Mouse (Mus musculus) MEL (cell line): ENCODE data around the gene Creb5. TPM values are rescaled to one million over a fixed set of nuclear protein-coding genes. Genes with fewer than 3 reads are reported as not detected.

Source experiments
- DNase-seq: peaks from one replicate; pipeline ENCODE4 v3.0.0; 2011; ENCODE audit warnings: low read depth, low spot score
- H3K27ac ChIP-seq: 2 replicates; pipeline ENCODE4 v1.5.1; 2012; ENCODE audit warnings: low read depth, mild to moderate bottlenecking, control low read depth, low read length, moderate library complexity; ENCODE audit not compliant: control insufficient read depth
- H3K27me3 ChIP-seq, 2 experiments: fragments of 150-350 bp in 1 of 2; sonication (generic) in 1 of 2; 2 replicates each; pipeline ENCODE4 v1.6.1; 2012; ENCODE audit warnings: low read length in 2 of 2, mild to moderate bottlenecking in 2 of 2, improper control_type of control experiment in 1 of 2, moderate library complexity in 1 of 2; ENCODE audit not compliant: insufficient read depth in 2 of 2, control insufficient read depth in 1 of 2
- H3K36me3 ChIP-seq, 2 experiments: 2 replicates each; pipeline ENCODE4 v1.6.1; 2012 to 2014; ENCODE audit warnings: low read length in 2 of 2, improper control_type of control experiment in 1 of 2, inconsistent platforms in 1 of 2, mild to moderate bottlenecking in 1 of 2; ENCODE audit not compliant: insufficient read depth in 2 of 2, control insufficient read depth in 1 of 2
- H3K4me1 ChIP-seq, 2 experiments: fragments of 150-350 bp in 1 of 2; sonication (generic) in 1 of 2; 2 replicates each; pipeline ENCODE4 v1.6.1; 2012; ENCODE audit warnings: low read length in 2 of 2, improper control_type of control experiment in 1 of 2, mild to moderate bottlenecking in 1 of 2; ENCODE audit not compliant: insufficient read depth in 2 of 2, control insufficient read depth in 1 of 2
- H3K4me3 ChIP-seq, 2 experiments: fragments of 150-350 bp in 1 of 2; sonication (generic) in 1 of 2; 2 replicates each; pipeline ENCODE4 v1.5.1; 2012; ENCODE audit warnings: low read depth in 2 of 2, low read length in 2 of 2, mild to moderate bottlenecking in 2 of 2, moderate library complexity in 2 of 2, control low read depth in 1 of 2, improper control_type of control experiment in 1 of 2; ENCODE audit not compliant: control insufficient read depth in 1 of 2, insufficient read depth in 1 of 2
- H3K79me2 ChIP-seq: 2 replicates; pipeline ENCODE4 v1.6.1; 2012; ENCODE audit warnings: mild to moderate bottlenecking, low read length, moderate library complexity; ENCODE audit not compliant: control insufficient read depth, poor library complexity, insufficient read depth
- H3K9ac ChIP-seq: 2 replicates; pipeline ENCODE4 v1.6.1; 2012; ENCODE audit warnings: low read depth, mild to moderate bottlenecking, control low read depth, low read length, moderate library complexity; ENCODE audit not compliant: control insufficient read depth, poor library complexity, severe bottlenecking
- H3K9me3 ChIP-seq: fragments of 150-350 bp; sonication (generic); replicated peaks from 2 replicates; pipeline ENCODE4 v1.6.1; 2012; ENCODE audit warnings: mild to moderate bottlenecking, low read length, improper control_type of control experiment, moderate library complexity; ENCODE audit not compliant: insufficient read depth
- BHLHE40 ChIP-seq: IDR thresholded peaks from 2 replicates; pipeline ENCODE4 v1.6.1; 2012; ENCODE audit warnings: low read depth, mild to moderate bottlenecking, inconsistent platforms, low read length, improper control_type of control experiment, borderline replicate concordance
- CTCF ChIP-seq, 3 experiments: IDR thresholded peaks in 2 of 3; conservative IDR thresholded peaks in 1 of 3; 2 replicates each; pipeline ENCODE4 v1.5.1; 2011 to 2012; ENCODE audit warnings: low read length in 3 of 3, low read depth in 2 of 3, mild to moderate bottlenecking in 2 of 3, improper control_type of control experiment in 1 of 3, inconsistent platforms in 1 of 3, mixed read lengths in 1 of 3, moderate library complexity in 1 of 3; ENCODE audit not compliant: control insufficient read depth in 1 of 3, insufficient read depth in 1 of 3, poor library complexity in 1 of 3, severe bottlenecking in 1 of 3
- ELF1 ChIP-seq: IDR thresholded peaks from 2 replicates; pipeline ENCODE4 v1.6.1; 2014; ENCODE audit warnings: low read depth, mild to moderate bottlenecking, inconsistent platforms, low read length, improper control_type of control experiment, moderate library complexity
- EP300 ChIP-seq, 2 experiments: IDR thresholded peaks; 2 replicates each; pipeline ENCODE4 v1.6.1; 2011; ENCODE audit warnings: improper control_type of control experiment in 2 of 2, low read length in 2 of 2, low read depth in 1 of 2, mild to moderate bottlenecking in 1 of 2
- ETS1 ChIP-seq: IDR thresholded peaks from 2 replicates; pipeline ENCODE4 v1.6.1; 2012; ENCODE audit warnings: low read depth, mild to moderate bottlenecking, inconsistent platforms, low read length, improper control_type of control experiment, moderate library complexity
- GABPA ChIP-seq: IDR thresholded peaks from 2 replicates; pipeline ENCODE4 v1.6.1; 2012; ENCODE audit warnings: low read depth, mild to moderate bottlenecking, inconsistent platforms, low read length, improper control_type of control experiment, moderate library complexity
- GATA1 ChIP-seq: IDR thresholded peaks from 2 replicates; pipeline ENCODE4 v1.6.1; 2011; ENCODE audit warnings: low read depth, low read length, improper control_type of control experiment
- HCFC1 ChIP-seq: IDR thresholded peaks from 2 replicates; pipeline ENCODE4 v1.6.1; 2012; ENCODE audit warnings: low read depth, mild to moderate bottlenecking, inconsistent platforms, low read length, improper control_type of control experiment, moderate library complexity
- JUND ChIP-seq: IDR thresholded peaks from 2 replicates; pipeline ENCODE4 v1.6.1; 2011; ENCODE audit warnings: low read depth, mild to moderate bottlenecking, improper control_type of control experiment, low read length
- KAT2A ChIP-seq: conservative IDR thresholded peaks from 2 replicates; pipeline ENCODE4 v1.6.1; 2012; ENCODE audit warnings: low read depth, low read length, improper control_type of control experiment, inconsistent platforms
- MYB ChIP-seq: IDR thresholded peaks from 2 replicates; pipeline ENCODE4 v1.6.1; 2011; ENCODE audit warnings: mild to moderate bottlenecking, low read depth, low read length, improper control_type of control experiment
- MYC ChIP-seq: IDR thresholded peaks from 2 replicates; pipeline ENCODE4 v1.6.1; 2011; ENCODE audit warnings: low read depth, mild to moderate bottlenecking, low read length, improper control_type of control experiment, moderate library complexity
- POLR2A ChIP-seq, 2 experiments: IDR thresholded peaks; 2 replicates each; pipeline ENCODE4 v1.6.1; 2011 to 2012; ENCODE audit warnings: low read length in 2 of 2, mild to moderate bottlenecking in 2 of 2, control low read depth in 1 of 2, improper control_type of control experiment in 1 of 2, low read depth in 1 of 2, moderate library complexity in 1 of 2; ENCODE audit not compliant: control insufficient read depth in 1 of 2, insufficient read depth in 1 of 2, poor library complexity in 1 of 2
- POLR2AphosphoS2 ChIP-seq: IDR thresholded peaks from 2 replicates; pipeline ENCODE4 v1.6.1; 2011; ENCODE audit warnings: low read length, improper control_type of control experiment
- POLR2AphosphoS5 ChIP-seq: IDR thresholded peaks from 2 replicates; pipeline ENCODE4 v1.6.1; 2012; ENCODE audit warnings: low read depth, borderline replicate concordance, mild to moderate bottlenecking, inconsistent platforms, low read length, moderate library complexity, mixed read lengths
- RAD21 ChIP-seq: IDR thresholded peaks from 2 replicates; pipeline ENCODE4 v1.6.1; 2011; ENCODE audit warnings: mild to moderate bottlenecking, low read depth, low read length, improper control_type of control experiment
- SIN3A ChIP-seq: IDR thresholded peaks from 2 replicates; pipeline ENCODE4 v1.6.1; 2012; ENCODE audit warnings: low read length, improper control_type of control experiment, inconsistent platforms
- TAL1 ChIP-seq: IDR thresholded peaks from 2 replicates; pipeline ENCODE4 v1.6.1; 2012; ENCODE audit warnings: mild to moderate bottlenecking, inconsistent platforms, low read length, moderate library complexity, mixed read lengths
- TBP ChIP-seq: IDR thresholded peaks from 2 replicates; pipeline ENCODE4 v1.8.0; 2011; ENCODE audit warnings: low read depth, low read length, improper control_type of control experiment
- UBTF ChIP-seq: IDR thresholded peaks from 2 replicates; pipeline ENCODE4 v1.6.1; 2012; ENCODE audit warnings: low read depth, mild to moderate bottlenecking, inconsistent platforms, low read length, improper control_type of control experiment, moderate library complexity, borderline replicate concordance; ENCODE audit not compliant: insufficient read depth
- USF2 ChIP-seq, 2 experiments: IDR thresholded peaks; 2 replicates each; pipeline ENCODE4 v1.6.1; 2011 to 2012; ENCODE audit warnings: improper control_type of control experiment in 2 of 2, low read length in 2 of 2, borderline replicate concordance in 1 of 2, inconsistent platforms in 1 of 2, low read depth in 1 of 2, mild to moderate bottlenecking in 1 of 2; ENCODE audit not compliant: insufficient read depth in 1 of 2
- ZC3H11A ChIP-seq: IDR thresholded peaks from 2 replicates; pipeline ENCODE4 v1.6.1; 2012; ENCODE audit warnings: low read depth, mild to moderate bottlenecking, inconsistent platforms, low read length, improper control_type of control experiment
- ZKSCAN1 ChIP-seq: IDR thresholded peaks from 2 replicates; pipeline ENCODE4 v1.6.1; 2012; ENCODE audit warnings: low read depth, mild to moderate bottlenecking, inconsistent platforms, low read length, improper control_type of control experiment, moderate library complexity
- polyA plus RNA-seq, 2 experiments: library from polyadenylated mRNA; stranded (reverse) in 1 of 2; unstranded in 1 of 2; fragments of >175 nt in 1 of 2; fragments of >200 nt in 1 of 2; gene quantifications; 2 replicates each; pipeline versions ENCODE4 v1.2.1 to v1.2.4; 2012; ENCODE audit warnings: low replicate concordance in 2 of 2, low read depth in 1 of 2; ENCODE audit not compliant: insufficient read length in 2 of 2, insufficient read depth in 1 of 2, missing spikeins in 1 of 2
- total RNA-seq: library from RNA; depleted of rRNA; stranded (reverse); fragments of 300-350 nt; gene quantifications from 2 replicates; pipeline ENCODE4 v1.2.3, GENCODE M21; 2012

Creb5 gene
- total and polyA plus RNA-seq, 3 experiments, result not detected

DNA sequence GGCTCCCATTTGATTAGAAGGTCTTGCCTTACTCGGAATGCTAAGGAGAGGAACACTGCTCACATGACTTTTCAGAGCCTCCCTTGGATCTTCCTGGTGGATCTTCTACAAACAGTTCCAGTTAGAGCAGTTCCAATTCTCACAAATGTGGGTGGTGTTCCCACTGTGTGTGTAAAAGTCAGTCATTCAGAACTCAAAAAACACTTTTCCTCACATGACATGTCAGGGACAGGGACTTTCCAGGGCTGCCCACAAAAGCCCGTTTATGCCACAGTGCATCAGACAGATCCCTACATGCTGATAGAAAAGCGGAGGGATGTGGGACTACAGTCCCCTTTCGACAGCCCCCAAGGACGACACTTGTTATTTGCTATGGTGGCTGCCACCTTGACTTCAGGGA is 339.0 kb downstream of the Creb5 start:
- no peak for TF ChIP-seq EP300 (IDR thresholded peaks at IDR 0.05; ENCODE audit: low read depth in 1 of 2, low read length in 2 of 2)
- no peak for TF ChIP-seq TAL1
- no peak for TF ChIP-seq ZKSCAN1
- no peak for TF ChIP-seq BHLHE40
- no peak for TF ChIP-seq KAT2A
- TF ChIP-seq TBP, result no peak
- Histone ChIP-seq H3K36me3 (no peaks in the 10 kb centered on the region), H3K27me3 (no peaks in the 10 kb centered on the region)

DNA sequence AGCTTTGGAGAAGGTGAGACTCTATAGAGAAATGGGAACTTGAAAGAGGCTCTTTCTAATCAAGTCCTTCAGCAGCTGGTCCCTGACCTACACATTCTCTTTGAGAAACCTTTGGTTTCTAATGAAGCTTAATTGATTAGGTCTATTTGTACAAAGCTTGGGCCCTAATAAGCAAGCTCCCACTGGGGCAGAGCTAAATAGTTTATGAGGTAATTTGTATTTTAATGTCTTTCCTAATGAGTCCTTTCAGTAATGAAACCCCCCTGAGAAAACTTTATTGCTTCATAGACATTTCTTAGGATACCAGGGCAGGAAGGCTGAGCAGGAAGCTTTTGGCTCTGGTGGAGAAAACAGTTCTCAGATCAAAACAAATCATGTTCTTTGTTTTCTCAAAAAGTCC is 341.6 kb downstream of the Creb5 start:
- Histone ChIP-seq H3K27me3 (no peaks in the 10 kb centered on the region), H3K9me3 (no peaks in the 10 kb centered on the region), H3K9ac (no peak overlapping the region), H3K4me1 (no peaks in the 10 kb centered on the region)
- no peak for DNase-seq
- TF ChIP-seq POLR2AphosphoS2 (no peak), MYC (no peak), GABPA (no peak), EP300 (IDR thresholded peaks at IDR 0.05; ENCODE audit: low read depth in 1 of 2, low read length in 2 of 2) (no peak), GATA1 (no peak), SIN3A (no peak), RAD21 (no peak), ETS1 (no peak), JUND (no peak), POLR2A (IDR thresholded peaks at IDR 0.05; ENCODE audit: control insufficient read depth in 1 of 2, insufficient read depth in 1 of 2, low read depth in 1 of 2, low read length in 2 of 2, poor library complexity in 1 of 2) (no peak), USF2 (IDR thresholded peaks at IDR 0.05; ENCODE audit: borderline replicate concordance in 1 of 2, insufficient read depth in 1 of 2, low read depth in 1 of 2, low read length in 2 of 2) (no peak), MYB (no peak), KAT2A (no peak), POLR2AphosphoS5 (no peak), UBTF (no peak), ELF1 (no peak), HCFC1 (no peak), CTCF (IDR thresholded peaks at IDR 0.05 in 2 of 3, conservative IDR thresholded peaks at IDR 0.05 in 1 of 3; ENCODE audit: control insufficient read depth in 1 of 3, insufficient read depth in 1 of 3, low read depth in 2 of 3, low read length in 3 of 3, poor library complexity in 1 of 3, severe bottlenecking in 1 of 3) (no peak), ZC3H11A (no peak)
- TF ChIP-seq, all 39 proteins: peak for 0
- no peaks in the 10 kb centered on the region for H3K79me2 ChIP-seq
- no peaks in the 10 kb centered on the region for H3K36me3 ChIP-seq
- H3K4me3 ChIP-seq, result no peak overlapping the region
- no peak overlapping the region for H3K27ac ChIP-seq

More for the DNA sequence above, 339.0 kb downstream of the Creb5 start:
- Histone ChIP-seq H3K27ac (no peak overlapping the region), H3K4me3 (no peak overlapping the region), H3K79me2 (no peaks in the 10 kb centered on the region), H3K9me3 (no peaks in the 10 kb centered on the region), H3K9ac (no peak overlapping the region), H3K4me1 (no peaks in the 10 kb centered on the region)
- DNase-seq, result no peak
